ENCODE assay signal across 26 mouse cellular contexts in genomic region chr16:26849191-26849590, GRCm38 (mm10).
DNase-seq lines count a peak whose midpoint lies in the region; TF ChIP-seq lines count a peak whose summit lies in the region.
"Had no signal": no experiment of that assay in that cellular context is flagged by ENCODE, and none has a peak within 500 bp of the region (broad histone marks: within the 10 kb centered on the region; RNA-seq: fewer than 3 reads in every experiment).

No protein-coding gene starts in this region.

- no peaks in the 10 kb centered on the region for H3K36me3 ChIP-seq in heart, adult 2 months (ENCODE audit: control insufficient read depth, insufficient read depth, low read length)
- H3K36me3 ChIP-seq: embryonic facial prominence, embryonic 15.5 days; forebrain, embryonic 12.5 days; limb, embryonic 12.5 days; liver, embryonic 15.5 days; neural tube, embryonic 12.5 days had no signal

- no peaks in the 10 kb centered on the region for H3K27me3 ChIP-seq in heart, adult 2 months (ENCODE audit: control insufficient read depth, insufficient read depth, low read length)
- H3K27me3 ChIP-seq: CH12.LX; embryonic facial prominence, embryonic 15.5 days; forebrain, embryonic 12.5 days; limb, embryonic 12.5 days; liver, embryonic 15.5 days; neural tube, embryonic 12.5 days had no signal

- no peak for TF ChIP-seq EP300 in heart, adult 2 months (IDR thresholded peaks at IDR 0.05; ENCODE audit: insufficient read depth, low read depth, low read length)

- no peak overlapping the region for H3K27ac ChIP-seq in heart, adult 2 months
- H3K27ac ChIP-seq: embryonic facial prominence, embryonic 15.5 days; forebrain, embryonic 12.5 days; limb, embryonic 12.5 days; liver, embryonic 15.5 days; neural tube, embryonic 12.5 days had no signal

- intact Hi-C loops in heart, adult 2 months (cut with DNase I), result no loop called here

- no peak for TF ChIP-seq POLR2A in heart, adult 2 months (IDR thresholded peaks at IDR 0.05; ENCODE audit: insufficient read depth, low read depth, low read length)

- WGBS in heart, adult 2 months, result 43% methylated on average over 1 of the region's 1 CpGs

- no peak overlapping the region for H3K4me3 ChIP-seq in heart, adult 2 months
- H3K4me3 ChIP-seq: embryonic facial prominence, embryonic 15.5 days; forebrain, embryonic 12.5 days; limb, embryonic 12.5 days; liver, embryonic 15.5 days; neural tube, embryonic 12.5 days had no signal

- no peak overlapping the region for H3K9ac ChIP-seq in heart, adult 2 months (ENCODE audit: low read depth, low read length)
- H3K9ac ChIP-seq: embryonic facial prominence, embryonic 15.5 days; forebrain, embryonic 12.5 days; limb, embryonic 12.5 days; liver, embryonic 15.5 days; lung, embryonic 14.5 days; neural tube, embryonic 12.5 days had no signal

- TF ChIP-seq CTCF in heart, adult 2 months (IDR thresholded peaks at IDR 0.05), result no peak

- no peaks in the 10 kb centered on the region for H3K79me2 ChIP-seq in heart, adult 2 months (replicated peaks; ENCODE audit: control insufficient read depth, insufficient read depth, low read length)

- DNase-seq in cerebellum, postnatal 10 days, result peak; percentile 15 to 24
- DNase-seq in cerebellum, postnatal 25 days, result no peak
- DNase-seq in heart, adult 11 months, result peak; percentile 76
- no peak for DNase-seq in heart, adult 2 months
- DNase-seq in right cerebral cortex, postnatal 10 days (ENCODE audit: low spot score in 2 of 2), result peak; percentile 43 to 47
- no peak for DNase-seq in right cerebral cortex, postnatal 14 days
- DNase-seq in layer of hippocampus, postnatal 36 days, result peak; percentile 20 to 24
- DNase-seq in urinary bladder, postnatal 25 days (ENCODE audit: low spot score), result no peak
- DNase-seq: adrenal gland, adult 2 months; adrenal gland, postnatal 36 days; cerebellum, adult 11 months; cerebellum, adult 9-10 months; heart, postnatal 14 days; kidney, adult 2 months; kidney, postnatal 10 days; lung, embryonic 14.5 days; lung, postnatal 14 days; right cerebral cortex, adult 18-20 months; spleen, adult 18-20 months; thymus, postnatal 14 days had no signal

- H3K4me1 ChIP-seq in heart, adult 2 months (ENCODE audit: control insufficient read depth, insufficient read depth, low read length), result no peaks in the 10 kb centered on the region
- H3K4me1 ChIP-seq: embryonic facial prominence, embryonic 15.5 days; forebrain, embryonic 12.5 days; limb, embryonic 12.5 days; liver, embryonic 15.5 days; neural tube, embryonic 12.5 days had no signal

Comparison
In these comparisons a context has a peak if more than half of its experiments do, and no peak if none do; other contexts are left out.
1. DNase-seq: peak in cerebellum, postnatal 10 days (2 of 2), heart, adult 11 months (single experiment), right cerebral cortex, postnatal 10 days (2 of 2) and layer of hippocampus, postnatal 36 days (2 of 2); none in cerebellum, postnatal 25 days (0 of 2), heart, adult 2 months (0 of 2), right cerebral cortex, postnatal 14 days (single experiment) and urinary bladder, postnatal 25 days (single experiment).